Mouse (Mus musculus) bone marrow macrophage, adult 2 months (primary cell): ENCODE data around the gene Ebf1.

Source experiments
- CTCF ChIP-seq: IDR thresholded peaks from 2 replicates; pipeline ENCODE4 v1.5.1; 2012; ENCODE audit warnings: low read depth, mild to moderate bottlenecking, low read length, moderate library complexity
- POLR2A ChIP-seq: IDR thresholded peaks from 2 replicates; pipeline ENCODE4 v1.6.1; 2012; ENCODE audit warnings: mild to moderate bottlenecking, low read depth, low read length, borderline replicate concordance

- TF ChIP-seq POLR2A = no peak
- TF ChIP-seq CTCF = no peak
Observed at GRCm38 (mm10) chr11:44633001-44633693, 16.0 kb downstream of the Ebf1 start.
